Comparison of ENCODE assay signal across 8 mouse cellular contexts in the genomic region with DNA sequence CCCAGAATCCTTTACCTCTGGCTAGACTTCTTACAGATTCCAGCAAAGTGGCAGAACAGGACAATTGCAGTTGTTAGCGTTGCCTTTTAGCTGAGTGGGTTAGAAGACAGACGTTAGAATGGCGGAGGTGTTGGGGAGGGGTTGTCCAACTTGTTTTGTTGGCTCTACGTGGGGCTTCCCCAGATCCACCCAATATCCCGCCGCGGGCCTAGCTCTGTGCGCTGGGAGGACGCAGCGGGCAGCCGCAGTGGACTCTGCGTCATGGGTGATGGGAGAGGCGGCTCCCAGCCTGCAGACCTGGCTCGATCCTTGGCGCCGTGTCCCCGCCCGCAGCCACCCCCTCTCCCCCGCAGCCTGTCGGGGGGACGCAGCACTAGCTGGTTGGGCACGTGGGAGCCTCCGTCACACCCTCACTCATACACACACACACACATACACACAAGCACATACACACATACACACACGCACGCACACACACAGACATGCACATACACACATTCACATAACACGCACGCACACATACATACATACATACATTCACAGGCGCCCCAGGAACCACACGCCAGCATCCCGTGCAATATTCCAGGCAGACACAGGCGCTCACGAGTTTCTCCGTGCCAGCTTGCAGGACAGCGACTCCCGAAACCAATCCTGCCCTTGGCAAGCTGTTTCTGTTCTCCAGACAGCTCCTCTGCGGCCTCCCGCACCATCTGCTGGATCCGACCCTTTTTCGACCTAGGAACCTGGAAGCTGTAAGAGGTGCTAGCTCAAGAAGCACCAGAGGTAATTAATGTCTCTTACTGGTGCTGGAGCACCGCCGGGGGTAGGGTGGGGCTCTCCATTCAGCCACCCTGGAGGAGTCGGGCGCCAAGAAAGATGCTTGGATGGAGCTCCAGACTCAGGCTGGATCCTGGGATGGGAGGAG. TPM values are rescaled to one million over a fixed set of nuclear protein-coding genes. Genes with fewer than 3 reads are reported as not detected.
DNase-seq lines count a peak whose midpoint lies in the region; ATAC-seq and TF ChIP-seq lines count a peak whose summit lies in the region.

A gene (plus strand): TSS at position 413 of the 925 bp plus-strand sequence.

- WGBS in forebrain, postnatal 0 days, result under 1% methylated on average over 42 of the region's 43 CpGs
- under 1% methylated on average over 43 of the region's 43 CpGs for WGBS in limb, embryonic 12.5 days

- H3K4me3 ChIP-seq in gastrocnemius, adult 2 months, result peak within 1 kb of the TSS; percentile 69
- H3K4me3 ChIP-seq in forebrain, postnatal 0 days (ENCODE audit: low read depth, low read length), result peak within 1 kb of the TSS; percentile 49
- peak within 1 kb of the TSS; percentile 53 for H3K4me3 ChIP-seq in limb, embryonic 12.5 days (replicated peaks)

- no peak for TF ChIP-seq CTCF in gastrocnemius, adult 2 months (IDR thresholded peaks at IDR 0.05)
- no peak for TF ChIP-seq CTCF in forebrain, postnatal 0 days (IDR thresholded peaks at IDR 0.05; ENCODE audit: low read depth)

- peak within 1 kb of the TSS; percentile 57 for H3K9ac ChIP-seq in forebrain, postnatal 0 days
- H3K9ac ChIP-seq in limb, embryonic 12.5 days (replicated peaks), result peak within 1 kb of the TSS; percentile 62

- 0 out of 2 replicates have a peak, but pooled peaks cover 4% of the 10 kb centered on the region for H3K4me1 ChIP-seq in forebrain, postnatal 0 days (ENCODE audit: insufficient read depth)
- H3K4me1 ChIP-seq in limb, embryonic 12.5 days (replicated peaks), result 0 out of 2 replicates have a peak, but pooled peaks cover 8% of the 10 kb centered on the region

- peak; percentile 15 for DNase-seq in gastrocnemius, adult 2 months
- DNase-seq in gastrocnemius, postnatal 14 days, result no peak
- DNase-seq in cerebellum, adult 18-20 months, result peak; percentile 75 to 78
- DNase-seq in forebrain, postnatal 0 days, result peak; percentile 84
- peak; percentile 21 to 23 for DNase-seq in kidney, adult 8-10 months
- peak; percentile 53 for DNase-seq in neural tube, embryonic 10.5 days (ENCODE audit: extremely low spot score, low spot score)

- H3K27me3 ChIP-seq in forebrain, postnatal 0 days (ENCODE audit: insufficient read depth, low read length), result no peaks in the 10 kb centered on the region
- H3K27me3 ChIP-seq in limb, embryonic 12.5 days, result peaks cover 17% of the 10 kb centered on the region

- peak; percentile 89 for ATAC-seq in forebrain, postnatal 0 days
- ATAC-seq in limb, embryonic 12.5 days (ENCODE audit: insufficient number of reproducible peaks, insufficient read depth, low FRiP score, low TSS enrichment, low read depth), result peak; percentile 67
- no peak for ATAC-seq in activated CD4-positive, CD25-positive, alpha-beta regulatory T cell, adult 4 months

- H3K36me3 ChIP-seq in forebrain, postnatal 0 days (ENCODE audit: insufficient read depth), result no peaks in the 10 kb centered on the region
- no peaks in the 10 kb centered on the region for H3K36me3 ChIP-seq in limb, embryonic 12.5 days

- H3K27ac ChIP-seq in gastrocnemius, adult 2 months, result no peak within 1 kb of the TSS
- peak within 1 kb of the TSS; percentile 62 for H3K27ac ChIP-seq in forebrain, postnatal 0 days (ENCODE audit: low read depth, low read length)
- no peak within 1 kb of the TSS for H3K27ac ChIP-seq in limb, embryonic 12.5 days

- H3K4me2 ChIP-seq in forebrain, postnatal 0 days (ENCODE audit: low read depth), result peak within 1 kb of the TSS; percentile 75
- H3K4me2 ChIP-seq in limb, embryonic 12.5 days, result peak within 1 kb of the TSS; percentile 98

- no peaks in the 10 kb centered on the region for H3K9me3 ChIP-seq in forebrain, postnatal 0 days (ENCODE audit: low read length)
- no peaks in the 10 kb centered on the region for H3K9me3 ChIP-seq in limb, embryonic 12.5 days

- intact Hi-C loops in gastrocnemius, adult 2 months (cut with DNase I), result no loop called here
- intact Hi-C loops in gastrocnemius, postnatal 14 days (cut with DNase I; ENCODE audit: low total_unique reads), result no loop called here

RNA-seq across cellular contexts. Expression of the gene that starts here (rescaled TPM):
- under 1 TPM; 0.08 to 0.20 TPM for total RNA-seq in gastrocnemius, adult 2 months (2021)
- total RNA-seq in gastrocnemius, postnatal 14 days (2021), result under 1 TPM; 0.10 to 0.18 TPM
- total RNA-seq in forebrain, postnatal 0 days (2014; rRNA removed), result 95.0 and 111 TPM in 2 replicates
- 64.8 and 89.2 TPM in 2 replicates for polyA plus RNA-seq in forebrain, postnatal 0 days (2015; fragmentation: Nextera tagmentation; extraction: Ambion mirVana)
- polyA plus RNA-seq in limb, embryonic 12.5 days (2016; fragmentation: Nextera tagmentation; extraction: Ambion mirVana), result 2.1 TPM in 2 replicates
- polyA plus RNA-seq in activated CD4-positive, CD25-positive, alpha-beta regulatory T cell, adult 4 months (2017; shearing (Covaris generic)), result not detected

Comparison
In these comparisons a context has a peak if more than half of its experiments do, and no peak if none do; other contexts are left out.
1. RNA of the gene that starts here (total RNA-seq): 95.0 to 111 TPM in forebrain, postnatal 0 days; 0.08 to 0.20 TPM in gastrocnemius, adult 2 months and 0.10 to 0.18 TPM in gastrocnemius, postnatal 14 days; every median in the first group is over 10 times any median in the second.
2. RNA of the gene that starts here (polyA plus RNA-seq): 64.8 to 89.2 TPM in forebrain, postnatal 0 days; 2.1 TPM in limb, embryonic 12.5 days and not detected in activated CD4-positive, CD25-positive, alpha-beta regulatory T cell, adult 4 months; every median in the first group is over 10 times any median in the second.
3. Peak in DNase-seq and H3K4me3 ChIP-seq in gastrocnemius, adult 2 months; RNA of the gene not detected or under 1 TPM.
4. Peak in every context shown above with its lines, with median percentiles within 50 percentile points of each other: H3K4me3 ChIP-seq.